In genomic region chr6:30302781-30303631, GRCm38 (mm10) we compare ENCODE assay signal across 8 mouse cellular contexts. TPM values are rescaled to one million over a fixed set of nuclear protein-coding genes. Genes with fewer than 3 reads are reported as not detected.
A peak's percentile ranks its signal among the peaks of the same experiment; 100 is the strongest.
DNase-seq lines count a peak whose midpoint lies in the region; ATAC-seq and TF ChIP-seq lines count a peak whose summit lies in the region.

No protein-coding gene starts in this region.

- ATAC-seq in intestine, embryonic 14.5 days (replicated peaks; ENCODE audit: low FRiP score, low TSS enrichment, low read depth) = no peak
- ATAC-seq in limb, embryonic 15.5 days (ENCODE audit: insufficient number of reproducible peaks, low FRiP score, low TSS enrichment, low read depth) = no peak

- no peaks in the 10 kb centered on the region for H3K36me3 ChIP-seq in intestine, embryonic 14.5 days (ENCODE audit: control insufficient read depth, insufficient read depth, low read length)
- H3K36me3 ChIP-seq in limb, embryonic 15.5 days = peaks cover 4% of the 10 kb centered on the region; the same call in 1 of the 2 replicates
- H3K36me3 ChIP-seq in myocyte (ENCODE audit: control insufficient read depth, insufficient read depth) = no peaks in the 10 kb centered on the region
- no peaks in the 10 kb centered on the region for H3K36me3 ChIP-seq in testis, adult 2 months (ENCODE audit: control insufficient read depth, insufficient read depth, low read length)

- H3K4me2 ChIP-seq in intestine, embryonic 14.5 days (ENCODE audit: low read length) = peak overlapping the region; percentile 86
- peak overlapping the region; percentile 65 for H3K4me2 ChIP-seq in limb, embryonic 15.5 days
- H3K4me2 ChIP-seq in myocyte (ENCODE audit: low read depth) = peak overlapping the region; percentile 95

- TF ChIP-seq POLR2A in myocyte (IDR thresholded peaks at IDR 0.05; ENCODE audit: insufficient read length, low read depth) = no peak
- TF ChIP-seq POLR2A in testis, adult 2 months (IDR thresholded peaks at IDR 0.05; ENCODE audit: control insufficient read depth, low read depth, low read length) = no peak

- H3K4me3 ChIP-seq in layer of hippocampus, adult 2 months = peak overlapping the region; percentile 76
- peak overlapping the region; percentile 77 for H3K4me3 ChIP-seq in intestine, embryonic 14.5 days (ENCODE audit: low read depth, low read length)
- H3K4me3 ChIP-seq in limb, embryonic 15.5 days = peak overlapping the region; percentile 68
- H3K4me3 ChIP-seq in myocyte = peak overlapping the region; percentile 57
- peak overlapping the region; percentile 95 for H3K4me3 ChIP-seq in testis, adult 2 months (ENCODE audit: control insufficient read depth, low read depth, low read length)

- H3K27ac ChIP-seq in layer of hippocampus, adult 2 months = peak overlapping the region; percentile 94
- H3K27ac ChIP-seq in intestine, embryonic 14.5 days (ENCODE audit: low read depth) = peak overlapping the region; percentile 89
- peak overlapping the region; percentile 95 for H3K27ac ChIP-seq in limb, embryonic 15.5 days
- peak overlapping the region; percentile 86 for H3K27ac ChIP-seq in testis, adult 2 months (ENCODE audit: control insufficient read depth, insufficient read depth, low read depth, low read length)

- H3K9ac ChIP-seq in intestine, embryonic 14.5 days (ENCODE audit: low read length) = peak overlapping the region; percentile 82
- H3K9ac ChIP-seq in limb, embryonic 15.5 days = peak overlapping the region; percentile 60

- peak overlapping the region; percentile 87 for H3ac ChIP-seq in myocyte (ENCODE audit: control insufficient read depth, insufficient read length)

- no peak for TF ChIP-seq CTCF in layer of hippocampus, adult 2 months (conservative IDR thresholded peaks at IDR 0.05)
- no peak for TF ChIP-seq CTCF in testis, adult 2 months (IDR thresholded peaks at IDR 0.05; ENCODE audit: control insufficient read depth, insufficient read depth, insufficient replicate concordance, low read depth, low read length)

- H3K4me1 ChIP-seq in intestine, embryonic 14.5 days (replicated peaks; ENCODE audit: control insufficient read depth, insufficient read depth, low read length) = peaks cover 33% of the 10 kb centered on the region
- peaks cover 28% of the 10 kb centered on the region for H3K4me1 ChIP-seq in limb, embryonic 15.5 days
- peaks cover 8% of the 10 kb centered on the region for H3K4me1 ChIP-seq in testis, adult 2 months (ENCODE audit: control insufficient read depth, insufficient read depth, low read length)

- peak in 1 of 2 experiments; percentile 23 for DNase-seq in layer of hippocampus, adult 2 months (ENCODE audit: low spot score in 2 of 2)
- DNase-seq in layer of hippocampus, adult 18-20 months (ENCODE audit: low spot score in 2 of 2) = no peak
- peak; percentile 65 to 66 for DNase-seq in cerebellum, postnatal 10 days
- DNase-seq in gastrocnemius, adult 8-10 months (ENCODE audit: low spot score in 2 of 2) = peak; percentile 19 to 33
- peak; percentile 73 for DNase-seq in intestine, embryonic 14.5 days (ENCODE audit: low spot score)

- peaks cover 57% of the 10 kb centered on the region for H3K79me2 ChIP-seq in myocyte (ENCODE audit: control insufficient read depth, insufficient read depth)

- H3K9me3 ChIP-seq in intestine, embryonic 14.5 days (ENCODE audit: control insufficient read depth, low read length) = no peaks in the 10 kb centered on the region
- no peaks in the 10 kb centered on the region for H3K9me3 ChIP-seq in limb, embryonic 15.5 days

- H3K27me3 ChIP-seq in intestine, embryonic 14.5 days (replicated peaks; ENCODE audit: control insufficient read depth, insufficient read depth, low read length) = no peaks in the 10 kb centered on the region
- H3K27me3 ChIP-seq in limb, embryonic 15.5 days = no peaks in the 10 kb centered on the region
- H3K27me3 ChIP-seq in myocyte (ENCODE audit: control insufficient read depth, insufficient read depth, insufficient read length) = no peaks in the 10 kb centered on the region
- no peaks in the 10 kb centered on the region for H3K27me3 ChIP-seq in testis, adult 2 months (ENCODE audit: control insufficient read depth, insufficient read depth, low read length)

- under 1% methylated on average over 11 of the region's 11 CpGs for WGBS in intestine, embryonic 14.5 days
- WGBS in limb, embryonic 15.5 days = under 1% methylated on average over 11 of the region's 11 CpGs

TF ChIP-seq in myocyte, 11 proteins besides CTCF, POLR2A, EP300 and RAD21:
- no peak for TF ChIP-seq REST (IDR thresholded peaks at IDR 0.05; ENCODE audit: insufficient read depth, insufficient read length)
- no peak for TF ChIP-seq TCF12 (IDR thresholded peaks at IDR 0.05; ENCODE audit: insufficient read depth, poor library complexity, severe bottlenecking)
- no peak for TF ChIP-seq USF1 (IDR thresholded peaks at IDR 0.05; ENCODE audit: low read depth)
- TF ChIP-seq SRF (IDR thresholded peaks at IDR 0.05; ENCODE audit: control insufficient read depth, insufficient read length, low read depth) = no peak
- TF ChIP-seq MAX (IDR thresholded peaks at IDR 0.05; ENCODE audit: low read depth) = no peak
- no peak for TF ChIP-seq MYOG (IDR thresholded peaks at IDR 0.05; ENCODE audit: control insufficient read depth in 1 of 3, insufficient read depth in 1 of 3, insufficient read length in 2 of 3, low read depth in 2 of 3)
- no peak for TF ChIP-seq CEBPB (IDR thresholded peaks at IDR 0.05; ENCODE audit: insufficient read depth, poor library complexity, severe bottlenecking)
- TF ChIP-seq POLR2AphosphoS2 (IDR thresholded peaks at IDR 0.05; ENCODE audit: insufficient read length, low read depth) = no peak
- TF ChIP-seq MYOD1 (IDR thresholded peaks at IDR 0.05; ENCODE audit: control insufficient read depth in 1 of 3, insufficient read length in 2 of 3, low read depth in 2 of 3) = no peak
- TF ChIP-seq TCF3 (IDR thresholded peaks at IDR 0.05; ENCODE audit: insufficient read length, low read depth) = no peak
- no peak for TF ChIP-seq E2F4 (IDR thresholded peaks at IDR 0.05; ENCODE audit: insufficient read depth)

RNA-seq across cellular contexts. Expression of gene Ube2h, which starts 1.3 kb away (rescaled TPM):
- 10 to 100 TPM; 87.9 to 88.1 TPM for total RNA-seq in layer of hippocampus, adult 2 months (2021)
- total RNA-seq in layer of hippocampus, adult 18-20 months (2021) = 10 to 100 TPM; 88.4 to 89.6 TPM
- total RNA-seq in gastrocnemius, adult 8-10 months (2022) = 10 to 100 TPM; 47.9 to 63.1 (median 52.5) TPM
- 50.5 and 50.8 TPM in 2 replicates for polyA plus RNA-seq in intestine, embryonic 14.5 days (2014; fragmentation: Nextera tagmentation; extraction: Ambion mirVana)
- 40.2 and 41.8 TPM in 2 replicates for polyA plus RNA-seq in limb, embryonic 15.5 days (2015; fragmentation: Nextera tagmentation; extraction: Ambion mirVana)
- 33.5 TPM for polyA plus RNA-seq in myocyte (2012; fragmentation: generic; extraction: Trizol)
- polyA plus RNA-seq in testis, adult 2 months (2012; rRNA removed) = 35.4 and 43.8 TPM in 2 replicates

Comparison
In these comparisons a context has a peak if more than half of its experiments do, and no peak if none do; other contexts are left out.
1. DNase-seq: peak in cerebellum, postnatal 10 days (2 of 2), gastrocnemius, adult 8-10 months (2 of 2) and intestine, embryonic 14.5 days (single experiment); none in layer of hippocampus, adult 18-20 months (0 of 2).
2. Peak in every context shown above with its lines, with median percentiles within 50 percentile points of each other: H3K27ac ChIP-seq, H3K4me3 ChIP-seq and H3K4me2 ChIP-seq.